Mouse (Mus musculus): ENCODE measurements at regions not wholly inside any gene's neighbourhood (a gene's known extent, or its start where the extent isn't known, plus 50 kb on each side); places are given as distances from the start of the nearest gene placed in this dataset.

GRCm38 (mm10) chr16:53026056-53026455 is 572.2 kb upstream of the Alcam start:
- intact Hi-C loops (cut with DNase I) = no loop called here
- no peak for DNase-seq

DNA sequence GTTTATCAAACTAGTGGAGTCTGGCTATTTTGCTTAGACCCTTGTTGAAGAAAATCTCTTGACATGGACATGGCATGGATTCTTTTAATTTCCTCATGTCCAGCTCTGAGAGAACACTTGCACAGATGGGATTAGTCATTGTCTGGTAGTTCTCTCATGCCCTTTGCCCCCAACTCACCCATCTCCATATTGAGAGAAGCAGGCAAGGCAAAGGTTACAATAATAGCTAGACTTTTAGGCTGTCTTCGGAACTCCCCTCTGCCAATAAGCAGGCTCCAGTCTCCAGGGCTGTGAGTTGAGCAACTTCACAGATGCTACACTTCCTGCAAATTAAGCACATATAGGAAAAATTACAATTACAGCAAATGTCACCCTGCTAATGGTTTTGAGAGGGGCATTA is 558.0 kb upstream of the Alcam start:
- intact Hi-C loops (cut with DNase I) = no loop called here
- DNase-seq = no peak

DNA sequence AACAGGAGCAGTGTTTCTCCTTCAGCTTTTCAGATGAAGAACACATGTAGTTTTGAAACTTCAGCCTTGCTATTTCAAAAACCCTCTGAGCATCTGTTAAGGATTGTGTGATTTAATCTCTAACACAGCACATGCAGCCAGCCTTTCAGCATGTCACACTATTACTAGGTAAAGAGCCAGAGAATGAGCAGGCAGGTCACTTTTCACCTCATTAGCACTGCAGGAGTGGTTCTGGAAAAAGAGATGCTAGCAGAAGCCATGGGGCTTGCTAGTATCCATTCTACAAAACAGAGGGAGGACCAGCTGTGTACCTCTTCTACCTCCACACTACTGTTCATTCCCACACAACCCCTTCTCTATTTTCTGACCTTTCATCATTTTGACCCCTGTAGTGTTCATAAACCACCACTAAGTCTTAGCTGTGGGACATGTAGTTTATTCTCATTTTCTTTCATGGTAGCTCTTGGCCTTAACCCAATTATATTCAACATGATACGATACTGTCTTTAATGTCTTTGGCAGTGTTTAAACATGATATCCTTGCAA is 535.1 kb upstream of the Alcam start:
- intact Hi-C loops (cut with DNase I) = no loop called here
- DNase-seq = no peak

DNA sequence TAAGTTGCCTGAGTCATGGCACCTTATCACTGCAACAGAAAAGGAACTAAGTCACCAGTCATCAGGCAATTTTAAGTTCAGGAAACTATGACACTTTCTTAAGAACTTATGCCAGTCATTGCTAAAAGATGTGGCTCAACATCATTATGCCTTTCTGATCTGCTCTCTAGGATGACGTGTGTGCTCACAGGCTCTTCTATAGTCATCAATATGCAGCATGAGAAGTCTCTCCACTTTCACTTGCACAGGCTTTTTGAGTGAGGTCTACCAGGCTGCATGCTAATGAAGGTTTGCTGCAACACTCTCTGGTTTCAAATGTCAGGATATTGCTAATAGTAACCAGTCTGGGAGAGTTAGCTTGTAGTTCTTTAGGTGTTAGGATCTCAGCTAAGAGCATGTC is 530.5 kb upstream of the Alcam start:
- intact Hi-C loops (cut with DNase I) = no loop called here
- DNase-seq = no peak

GRCm38 (mm10) chr16:52980995-52981394 is 527.1 kb upstream of the Alcam start:
- DNase-seq = no peak
- intact Hi-C loops (cut with DNase I) = no loop called here

DNA sequence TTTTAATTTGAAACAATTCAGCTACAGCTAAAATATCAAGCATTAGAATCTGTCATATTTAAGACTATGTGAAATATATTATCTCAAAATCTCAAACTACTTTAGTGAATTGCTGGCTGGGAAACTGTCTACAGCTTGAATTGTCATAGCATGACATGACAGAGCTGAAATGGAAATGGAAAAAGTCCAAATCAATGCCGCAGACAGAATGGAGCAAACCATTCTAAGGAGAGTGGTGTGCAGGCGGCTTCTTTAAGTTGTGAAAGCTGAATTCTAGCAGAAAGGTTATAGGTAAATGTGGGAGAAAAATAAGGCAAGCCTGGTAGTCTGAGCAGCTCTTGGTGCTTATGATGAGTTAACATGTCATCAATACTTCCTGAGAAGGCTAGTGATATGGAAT is 518.9 kb upstream of the Alcam start:
- no peak for DNase-seq
- intact Hi-C loops (cut with DNase I) = no loop called here

DNA sequence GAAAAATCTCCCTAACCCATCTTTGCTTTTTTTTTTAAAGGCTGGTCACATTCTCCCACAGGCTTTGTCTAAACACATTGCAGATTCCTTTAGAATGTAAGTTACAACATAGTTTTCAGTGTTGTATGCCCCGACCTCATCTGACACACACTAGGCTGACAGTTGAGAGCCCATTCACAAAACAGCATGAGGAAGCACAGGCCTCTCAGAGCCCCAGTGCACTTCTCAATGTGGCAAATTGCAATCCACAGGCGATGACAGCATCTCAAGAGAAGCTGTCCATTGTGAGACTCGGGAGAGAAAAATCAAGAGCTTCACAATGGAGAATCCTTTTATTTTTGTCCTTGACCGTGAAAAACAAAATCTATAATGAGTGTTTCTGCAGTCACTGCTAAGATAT is 493.8 kb upstream of the Alcam start:
- intact Hi-C loops (cut with DNase I) = no loop called here
- no peak for DNase-seq

DNA sequence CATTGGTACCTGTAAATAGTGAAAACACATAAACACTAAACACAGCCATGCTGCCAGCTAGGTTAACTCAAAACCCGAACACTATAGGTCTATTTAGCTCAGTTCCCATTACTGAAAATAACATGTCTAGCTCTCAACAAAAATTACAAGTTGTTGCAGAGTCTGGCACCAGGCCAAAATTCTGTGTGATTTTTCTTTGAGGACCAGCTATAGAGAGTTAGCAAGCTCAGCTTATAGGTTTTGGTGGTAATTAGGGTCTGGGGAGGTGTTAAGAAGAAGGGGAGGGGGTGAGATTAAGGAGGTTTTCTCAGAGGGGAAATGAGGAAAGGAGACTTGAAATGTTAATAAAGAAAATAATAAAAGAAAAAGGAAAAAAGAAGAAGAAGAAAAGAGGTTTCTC is 480.9 kb upstream of the Alcam start:
- DNase-seq = no peak
- intact Hi-C loops (cut with DNase I) = no loop called here

- intact Hi-C loops (cut with DNase I) = no loop called here
- DNase-seq = no peak
Measured at GRCm38 (mm10) chr16:52931978-52932377, 478.1 kb upstream of the Alcam start.

- no peak for DNase-seq
- intact Hi-C loops (cut with DNase I) = no loop called here
Measured at GRCm38 (mm10) chr16:52892467-52893255, 438.8 kb upstream of the Alcam start.

GRCm38 (mm10) chr16:52879463-52880114 is 425.7 kb upstream of the Alcam start:
- intact Hi-C loops (cut with DNase I) = no loop called here
- no peak for DNase-seq

DNA sequence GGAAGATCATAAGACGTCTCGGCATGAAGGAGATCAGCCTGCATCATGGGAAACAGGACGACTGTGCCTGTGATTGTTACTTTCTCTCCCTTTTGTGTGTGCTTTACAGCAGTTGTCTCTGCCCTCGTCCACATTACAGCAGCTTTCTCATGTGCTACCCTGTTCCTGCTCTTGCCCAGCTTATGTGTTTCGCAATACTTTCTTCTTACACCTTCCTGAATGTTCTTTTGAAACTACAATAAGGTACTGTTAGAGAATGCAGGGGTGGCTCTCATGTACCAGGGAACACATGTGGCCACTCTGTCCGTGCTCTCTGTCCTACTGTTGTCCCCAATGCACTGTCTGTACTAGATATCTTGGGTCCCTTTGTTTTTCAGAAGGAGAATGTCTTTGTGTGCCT is 414.0 kb upstream of the Alcam start:
- DNase-seq = no peak
- intact Hi-C loops (cut with DNase I) = no loop called here

GRCm38 (mm10) chr16:52863554-52863953 is 409.7 kb upstream of the Alcam start:
- intact Hi-C loops (cut with DNase I) = no loop called here

DNA sequence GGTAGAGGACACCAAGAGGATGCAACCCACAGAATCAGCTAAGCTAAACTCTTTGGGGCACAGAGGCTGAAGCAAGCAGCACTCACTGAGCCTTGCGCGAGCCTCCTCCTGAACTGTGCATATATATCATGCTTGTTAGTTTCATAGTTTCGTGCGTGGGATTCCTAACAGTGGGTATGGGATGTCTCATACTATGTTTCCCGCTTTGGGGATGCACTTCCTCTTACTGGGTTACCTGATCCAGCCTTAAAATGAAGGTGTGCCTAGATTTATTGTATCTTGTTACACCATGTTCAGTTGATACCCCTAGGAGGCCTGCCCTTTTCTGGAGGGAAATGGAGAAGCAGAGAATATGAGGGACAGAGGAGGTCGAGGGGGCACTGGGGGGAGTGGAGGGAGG is 407.4 kb upstream of the Alcam start:
- intact Hi-C loops (cut with DNase I) = no loop called here
- DNase-seq = no peak

More at GRCm38 (mm10) chr16:52863554-52863953, 409.7 kb upstream of the Alcam start:
- no peak for DNase-seq

GRCm38 (mm10) chr16:52858441-52859209 is 404.8 kb upstream of the Alcam start:
- intact Hi-C loops (cut with DNase I) = no loop called here
- no peak for DNase-seq

DNA sequence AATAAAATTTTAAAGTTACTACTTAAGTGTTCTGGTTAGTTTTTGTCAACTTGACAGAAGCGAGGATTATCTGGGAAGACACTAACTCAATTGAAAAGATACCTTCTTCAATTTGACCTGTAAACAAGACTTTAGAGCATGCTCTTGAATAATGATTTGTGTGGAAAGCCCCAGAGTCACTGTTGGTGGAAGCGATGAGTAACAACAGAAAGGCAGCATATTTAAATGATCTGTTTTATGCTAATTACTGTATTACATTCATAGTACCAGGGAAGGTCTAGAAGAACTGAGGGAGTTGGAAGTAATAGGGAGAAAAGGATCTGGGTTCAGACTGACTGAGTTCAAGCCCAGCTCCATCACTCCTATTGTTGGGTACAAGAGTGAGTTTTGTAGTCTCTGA is 397.3 kb upstream of the Alcam start:
- DNase-seq = no peak
- intact Hi-C loops (cut with DNase I) = no loop called here

DNA sequence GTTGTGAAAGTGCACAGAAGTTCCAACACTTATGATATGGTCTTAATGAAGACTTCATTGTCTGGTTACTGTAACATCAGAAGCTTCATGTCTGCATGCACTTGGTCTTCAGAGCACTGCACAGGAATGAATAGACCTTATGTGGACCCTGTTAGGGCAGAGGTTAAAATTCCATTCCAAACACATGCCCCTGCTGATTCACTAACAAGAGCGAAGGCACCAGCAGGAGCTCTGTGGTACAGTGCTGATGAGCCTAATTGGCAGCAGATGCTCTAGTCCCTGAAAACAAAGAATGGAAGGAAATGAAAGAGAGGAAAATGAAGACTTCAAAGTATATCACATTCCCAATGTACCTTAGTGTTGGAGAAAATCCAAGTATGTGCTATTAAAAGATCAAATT is 365.1 kb upstream of the Alcam start:
- intact Hi-C loops (cut with DNase I) = no loop called here
- DNase-seq = no peak

DNA sequence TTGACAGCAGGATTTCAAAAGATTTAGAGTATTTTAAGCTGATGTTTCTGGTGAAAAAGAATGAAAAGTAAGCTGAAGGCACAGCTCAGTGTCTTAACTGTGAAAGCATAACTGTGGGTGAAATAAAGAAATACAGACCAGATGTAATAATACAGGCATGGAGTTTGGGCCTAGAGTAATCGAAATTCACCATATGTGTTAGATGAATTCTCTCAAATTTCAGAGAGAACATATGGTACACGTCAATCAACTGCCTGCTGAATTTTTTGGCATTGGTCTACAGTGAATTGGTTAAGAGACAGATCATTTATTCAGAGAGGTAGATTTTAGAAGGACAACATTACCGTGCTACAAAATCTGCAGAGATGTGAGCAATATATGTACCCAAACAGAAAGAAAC is 357.3 kb upstream of the Alcam start:
- DNase-seq = no peak
- intact Hi-C loops (cut with DNase I) = no loop called here

GRCm38 (mm10) chr16:52804365-52804764 is 350.5 kb upstream of the Alcam start:
- DNase-seq = no peak
- intact Hi-C loops (cut with DNase I) = no loop called here

DNA sequence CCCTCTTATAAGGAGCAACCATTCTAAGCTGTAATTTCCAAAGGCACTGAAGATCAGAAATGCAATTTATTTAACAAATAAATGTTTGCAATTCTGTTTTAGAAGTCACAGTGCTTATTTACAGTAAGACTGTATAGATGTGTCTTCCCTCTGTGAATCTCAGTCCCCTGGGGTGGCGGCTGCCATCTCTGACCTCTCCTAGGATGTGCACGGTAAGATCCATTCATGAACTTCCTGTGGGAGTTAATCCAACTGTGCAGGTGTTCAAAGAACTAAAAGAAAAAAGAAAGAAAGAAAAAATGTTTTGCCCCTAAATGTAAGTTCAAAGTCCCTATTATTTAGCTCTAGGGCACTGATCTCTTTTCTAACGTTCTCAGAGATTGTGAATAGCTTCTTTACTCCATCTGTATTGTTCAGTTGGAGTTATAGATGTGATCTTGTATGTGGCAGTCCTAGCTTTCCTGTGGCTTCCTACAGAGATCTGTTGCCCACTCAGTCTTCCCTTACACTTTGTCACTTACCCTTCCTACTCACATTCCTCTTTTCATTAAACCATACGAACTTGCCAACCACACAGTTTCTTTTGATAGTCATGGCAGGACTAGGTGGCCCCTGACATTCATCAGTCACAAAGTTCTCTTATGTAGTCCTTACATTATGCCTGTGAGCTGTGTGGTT is 346.0 kb upstream of the Alcam start:
- no peak for DNase-seq
- intact Hi-C loops (cut with DNase I) = no loop called here

GRCm38 (mm10) chr16:52795184-52795583 is 341.3 kb upstream of the Alcam start:
- no peak for DNase-seq
- intact Hi-C loops (cut with DNase I) = no loop called here

All from heart, postnatal 36 days (tissue).